Comparison of ENCODE assay signal across 9 mouse cellular contexts in genomic region chr17:83937576-83937975, GRCm38 (mm10).
DNase-seq lines count a peak whose midpoint lies in the region; ATAC-seq and TF ChIP-seq lines count a peak whose summit lies in the region.
"Had no signal": no experiment of that assay in that cellular context is flagged by ENCODE, and none has a peak within 500 bp of the region (broad histone marks: within the 10 kb centered on the region; RNA-seq: fewer than 3 reads in every experiment).

No protein-coding gene starts in this region.

- no peaks in the 10 kb centered on the region for H3K36me3 ChIP-seq in forebrain, embryonic 14.5 days (ENCODE audit: control insufficient read depth, insufficient read depth, low read length)
- H3K36me3 ChIP-seq in forebrain, embryonic 16.5 days (ENCODE audit: control insufficient read depth, insufficient read depth), result no peaks in the 10 kb centered on the region
- H3K36me3 ChIP-seq in midbrain, postnatal 0 days (ENCODE audit: insufficient read depth, low read length), result no peaks in the 10 kb centered on the region

- TF ChIP-seq CTCF in midbrain, postnatal 0 days (IDR thresholded peaks at IDR 0.05), result no peak

- H3K9ac ChIP-seq in forebrain, embryonic 14.5 days (ENCODE audit: low read length), result no peak overlapping the region
- no peak overlapping the region for H3K9ac ChIP-seq in forebrain, embryonic 16.5 days (replicated peaks; ENCODE audit: low read depth, low read length)
- H3K9ac ChIP-seq in midbrain, postnatal 0 days (replicated peaks; ENCODE audit: low read length, poor library complexity, severe bottlenecking), result no peak overlapping the region

- no peaks in the 10 kb centered on the region; the same call in 1 of the 2 replicates for H3K27me3 ChIP-seq in forebrain, embryonic 14.5 days (replicated peaks; ENCODE audit: control insufficient read depth, insufficient read depth, low read length)
- peaks cover 8% of the 10 kb centered on the region; the same call in 1 of the 2 replicates for H3K27me3 ChIP-seq in forebrain, embryonic 16.5 days (replicated peaks; ENCODE audit: control insufficient read depth, insufficient read depth, low read length)
- H3K27me3 ChIP-seq in midbrain, postnatal 0 days (ENCODE audit: insufficient read depth, low read length), result no peaks in the 10 kb centered on the region

- H3K9me3 ChIP-seq in forebrain, embryonic 14.5 days (replicated peaks; ENCODE audit: control insufficient read depth, low read length), result no peaks in the 10 kb centered on the region
- no peaks in the 10 kb centered on the region for H3K9me3 ChIP-seq in forebrain, embryonic 16.5 days (ENCODE audit: control insufficient read depth, low read length)
- no peaks in the 10 kb centered on the region for H3K9me3 ChIP-seq in midbrain, postnatal 0 days (ENCODE audit: low read length)
- H3K9me3 ChIP-seq: megakaryocyte, embryonic 14.5 days had no signal

- WGBS in forebrain, embryonic 14.5 days, result 21% methylated on average over 10 of the region's 10 CpGs
- 18% methylated on average over 10 of the region's 10 CpGs for WGBS in forebrain, embryonic 16.5 days
- WGBS in midbrain, postnatal 0 days, result 31% methylated on average over 10 of the region's 10 CpGs

- DNase-seq in forebrain, embryonic 14.5 days (ENCODE audit: low spot score), result peak; percentile 59
- DNase-seq in urinary bladder, postnatal 14 days (ENCODE audit: low spot score), result peak; percentile 47
- DNase-seq in urinary bladder, postnatal 36 days (ENCODE audit: low spot score in 2 of 2), result no peak
- DNase-seq in kidney, postnatal 14 days, result peak; percentile 53
- DNase-seq in midbrain, postnatal 0 days (ENCODE audit: low spot score), result peak; percentile 80
- DNase-seq in spleen, adult 18-20 months, result no peak
- no peak for DNase-seq in liver

- no peak overlapping the region for H3K4me2 ChIP-seq in forebrain, embryonic 14.5 days (ENCODE audit: low read length)
- H3K4me2 ChIP-seq in forebrain, embryonic 16.5 days (ENCODE audit: low read length), result no peak overlapping the region
- no peak overlapping the region for H3K4me2 ChIP-seq in midbrain, postnatal 0 days (ENCODE audit: low read depth, low read length, poor library complexity, severe bottlenecking)

- 0 out of 2 replicates have a peak, but pooled peaks have one; percentile 6 for ATAC-seq in forebrain, embryonic 14.5 days
- ATAC-seq in forebrain, embryonic 16.5 days, result no peak
- ATAC-seq in midbrain, postnatal 0 days (ENCODE audit: low FRiP score), result peak; percentile 72

- no peak overlapping the region for H3K4me3 ChIP-seq in forebrain, embryonic 14.5 days (ENCODE audit: low read depth, low read length)
- H3K4me3 ChIP-seq in forebrain, embryonic 16.5 days (replicated peaks; ENCODE audit: low read length), result no peak overlapping the region
- H3K4me3 ChIP-seq in midbrain, postnatal 0 days (ENCODE audit: low read depth, low read length), result no peak overlapping the region
- H3K4me3 ChIP-seq: megakaryocyte, embryonic 14.5 days had no signal

- no peak overlapping the region for H3K27ac ChIP-seq in forebrain, embryonic 14.5 days (ENCODE audit: low read depth, low read length)
- no peak overlapping the region for H3K27ac ChIP-seq in forebrain, embryonic 16.5 days (ENCODE audit: low read length)
- H3K27ac ChIP-seq in midbrain, postnatal 0 days (ENCODE audit: low read depth, low read length), result 0 out of 2 replicates have a peak overlapping the region, but pooled peaks have one; percentile 34

- peaks cover 20% of the 10 kb centered on the region for H3K4me1 ChIP-seq in forebrain, embryonic 14.5 days (ENCODE audit: control insufficient read depth, insufficient read depth, low read length)
- H3K4me1 ChIP-seq in forebrain, embryonic 16.5 days (replicated peaks; ENCODE audit: control insufficient read depth, insufficient read depth, low read length), result peaks cover 24% of the 10 kb centered on the region
- peaks cover 3% of the 10 kb centered on the region; the same call in 1 of the 2 replicates for H3K4me1 ChIP-seq in midbrain, postnatal 0 days (ENCODE audit: insufficient read depth, low read length)

Comparison
In these comparisons a context has a peak if more than half of its experiments do, and no peak if none do; other contexts are left out.
1. DNase-seq: peak in forebrain, embryonic 14.5 days (single experiment), urinary bladder, postnatal 14 days (single experiment), kidney, postnatal 14 days (single experiment) and midbrain, postnatal 0 days (single experiment); none in urinary bladder, postnatal 36 days (0 of 2), spleen, adult 18-20 months (0 of 2) and liver (single experiment).